Mouse (Mus musculus): ENCODE measurements around the gene Gm10668. TPM values are rescaled to one million over a fixed set of nuclear protein-coding genes. Genes with fewer than 3 reads are reported as not detected.
"Not testable (repeated sequence)": the region's sequence is repeated elsewhere in the genome, so short reads cannot be mapped to it uniquely, and the experiment has no call there.

The Gm10668 gene
- polyA plus RNA-seq (2014; fragmentation: Nextera tagmentation; extraction: Ambion mirVana) = not detected in 2 replicates

GRCm38 (mm10) chr7:20730524-20730923, at the start of gene Gm10668:
Gene Gm10668 (minus strand): TSS chr7:20730624.
- WGBS (ENCODE audit: insufficient replicate concordance) = no CpG with 5 or more reads among the region's 1 CpGs
- not testable (repeated sequence) for H3K27me3 ChIP-seq (ENCODE audit: control insufficient read depth, insufficient read depth, low read length); H3K9ac ChIP-seq (ENCODE audit: low read depth, low read length); H3K4me2 ChIP-seq; H3K27ac ChIP-seq (ENCODE audit: low read depth, low read length); H3K36me3 ChIP-seq (ENCODE audit: control insufficient read depth, insufficient read depth, low read length); H3K4me3 ChIP-seq (ENCODE audit: low read depth, low read length); H3K9me3 ChIP-seq (replicated peaks; ENCODE audit: control insufficient read depth, low read length); ATAC-seq (replicated peaks; ENCODE audit: insufficient number of reproducible peaks, low FRiP score, low TSS enrichment); H3K4me1 ChIP-seq (ENCODE audit: control insufficient read depth, insufficient read depth, low read length)

GRCm38 (mm10) chr7:20770885-20771284, 40.5 kb upstream of the Gm10668 start, which contains the start of gene Vmn1r112:
Gene Vmn1r112 (plus strand): TSS chr7:20771185.
- not testable (repeated sequence) for H3K4me3 ChIP-seq (ENCODE audit: low read depth, low read length); H3K4me2 ChIP-seq; H3K9me3 ChIP-seq (replicated peaks; ENCODE audit: control insufficient read depth, low read length); ATAC-seq (replicated peaks; ENCODE audit: insufficient number of reproducible peaks, low FRiP score, low TSS enrichment); H3K9ac ChIP-seq (ENCODE audit: low read depth, low read length); H3K27ac ChIP-seq (ENCODE audit: low read depth, low read length); H3K27me3 ChIP-seq (ENCODE audit: control insufficient read depth, insufficient read depth, low read length); H3K4me1 ChIP-seq (ENCODE audit: control insufficient read depth, insufficient read depth, low read length); H3K36me3 ChIP-seq (ENCODE audit: control insufficient read depth, insufficient read depth, low read length)
- WGBS (ENCODE audit: insufficient replicate concordance) = no CpG with 5 or more reads among the region's 3 CpGs

GRCm38 (mm10) chr7:20703116-20703515, 27.3 kb downstream of the Gm10668 start, which contains the start of gene Vmn1r111:
Gene Vmn1r111 (minus strand): TSS chr7:20703216.
- not testable (repeated sequence) for H3K4me1 ChIP-seq (ENCODE audit: control insufficient read depth, insufficient read depth, low read length); H3K36me3 ChIP-seq (ENCODE audit: control insufficient read depth, insufficient read depth, low read length); ATAC-seq (replicated peaks; ENCODE audit: insufficient number of reproducible peaks, low FRiP score, low TSS enrichment); H3K4me2 ChIP-seq; H3K9ac ChIP-seq (ENCODE audit: low read depth, low read length); H3K9me3 ChIP-seq (replicated peaks; ENCODE audit: control insufficient read depth, low read length); H3K27ac ChIP-seq (ENCODE audit: low read depth, low read length); H3K27me3 ChIP-seq (ENCODE audit: control insufficient read depth, insufficient read depth, low read length); H3K4me3 ChIP-seq (ENCODE audit: low read depth, low read length)
- no CpG with 5 or more reads among the region's 2 CpGs for WGBS (ENCODE audit: insufficient replicate concordance)

Other genes starting within 250 kb of the Gm10668 start
- gene Vmn1r103, start 220.1 kb downstream of the Gm10668 start, polyA plus RNA-seq (2014; fragmentation: Nextera tagmentation; extraction: Ambion mirVana) = not detected in 2 replicates
- gene Vmn1r104, start 196.8 kb downstream of the Gm10668 start, polyA plus RNA-seq (2014; fragmentation: Nextera tagmentation; extraction: Ambion mirVana) = not detected in 2 replicates
- gene Gm5726, start 184.9 kb downstream of the Gm10668 start, polyA plus RNA-seq (2014; fragmentation: Nextera tagmentation; extraction: Ambion mirVana) = not detected in 2 replicates
- not detected in 2 replicates for gene Gm4141, start 154.4 kb downstream of the Gm10668 start, polyA plus RNA-seq (2014; fragmentation: Nextera tagmentation; extraction: Ambion mirVana)
- not detected in 2 replicates for gene Gm4513, start 131.6 kb downstream of the Gm10668 start, polyA plus RNA-seq (2014; fragmentation: Nextera tagmentation; extraction: Ambion mirVana)
- gene Vmn1r107, start 61.7 kb downstream of the Gm10668 start, polyA plus RNA-seq (2014; fragmentation: Nextera tagmentation; extraction: Ambion mirVana) = not detected in 2 replicates
- not detected in 2 replicates for gene Vmn1r111, start 27.4 kb downstream of the Gm10668 start, polyA plus RNA-seq (2014; fragmentation: Nextera tagmentation; extraction: Ambion mirVana)
- not detected in 2 replicates for gene Vmn1r112, start 40.6 kb upstream of the Gm10668 start, polyA plus RNA-seq (2014; fragmentation: Nextera tagmentation; extraction: Ambion mirVana)
- gene Vmn1r113, start 56.7 kb upstream of the Gm10668 start, polyA plus RNA-seq (2014; fragmentation: Nextera tagmentation; extraction: Ambion mirVana) = not detected in 2 replicates
- not detected in 2 replicates for gene Vmn1r114, start 81.6 kb upstream of the Gm10668 start, polyA plus RNA-seq (2014; fragmentation: Nextera tagmentation; extraction: Ambion mirVana)
- not detected in 2 replicates for gene Vmn1r115, start 114.4 kb upstream of the Gm10668 start, polyA plus RNA-seq (2014; fragmentation: Nextera tagmentation; extraction: Ambion mirVana)
- not detected in 2 replicates for gene Vmn1r116, start 141.6 kb upstream of the Gm10668 start, polyA plus RNA-seq (2014; fragmentation: Nextera tagmentation; extraction: Ambion mirVana)
- not detected in 2 replicates for gene Vmn1r117, start 153.5 kb upstream of the Gm10668 start, polyA plus RNA-seq (2014; fragmentation: Nextera tagmentation; extraction: Ambion mirVana)
- gene Vmn1r118, start 181.7 kb upstream of the Gm10668 start, polyA plus RNA-seq (2014; fragmentation: Nextera tagmentation; extraction: Ambion mirVana) = not detected in 2 replicates